Mouse (Mus musculus): ENCODE data around the gene Clca1.
"Not testable (repeated sequence)": the region's sequence is repeated elsewhere in the genome, so short reads cannot be mapped to it uniquely, and the experiment has no call there.

Gene Clca1

DNA sequence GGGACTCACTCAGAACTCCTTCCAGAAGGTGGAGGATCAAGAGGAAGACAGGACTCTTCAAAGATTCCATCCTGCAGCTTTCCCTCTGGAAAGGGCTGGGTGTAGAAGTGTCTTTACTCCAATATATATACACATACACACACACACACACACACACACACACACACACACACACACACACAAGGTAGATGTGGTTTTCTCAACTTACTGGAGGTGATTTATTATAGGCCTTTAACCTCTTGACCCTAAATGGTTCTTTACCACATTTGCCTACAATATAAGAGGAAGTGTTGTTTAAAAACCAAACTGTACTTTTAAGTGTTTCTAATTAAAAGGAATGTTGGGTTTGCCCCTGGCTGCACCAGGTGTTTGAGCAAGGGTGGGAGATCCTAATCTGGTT, at the start of gene Clca1:
Gene Clca1, minus strand, starts transcription at position 101 of the 400 bp plus-strand sequence.
- DNase-seq = no peak

DNA sequence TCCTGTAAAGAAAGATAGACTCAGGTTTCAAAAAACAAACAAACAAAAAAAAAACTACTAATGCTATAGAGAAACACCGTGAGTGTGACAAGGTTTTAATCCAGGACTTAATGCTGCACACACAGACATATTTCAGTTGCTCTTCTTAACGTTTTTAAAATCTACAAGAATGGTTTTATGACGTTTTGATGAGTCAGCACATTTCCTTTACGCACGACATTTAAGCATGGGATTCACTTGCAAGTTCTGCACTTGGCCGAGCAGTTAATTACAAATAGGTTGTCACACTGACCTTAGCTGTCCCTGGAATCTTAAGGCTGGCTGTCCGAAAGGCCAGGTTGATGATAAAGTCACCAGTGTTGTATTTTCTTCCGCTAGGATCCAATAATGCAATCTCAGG, 48.3 kb upstream of the Clca1 start:
- no peak for DNase-seq

DNA sequence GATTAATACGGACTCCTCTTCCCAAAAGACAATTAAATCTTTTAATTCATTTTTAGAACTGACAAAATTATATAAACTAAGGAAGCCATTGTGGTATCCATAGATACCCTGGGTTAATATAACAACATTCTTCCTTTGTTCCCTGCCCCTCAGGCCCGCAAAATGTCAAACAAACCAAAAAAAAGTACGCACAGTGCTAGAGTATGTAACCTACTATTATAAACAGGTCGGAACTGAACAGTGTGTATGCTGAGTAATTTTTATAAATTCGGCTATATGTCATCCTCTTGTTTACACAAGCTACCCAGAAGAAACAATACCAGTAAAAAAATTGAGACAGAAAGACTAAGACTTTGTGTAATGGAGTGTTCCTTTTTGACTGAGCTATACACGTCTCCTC, 45.8 kb upstream of the Clca1 start:
- no peak for DNase-seq

GRCm38 (mm10) chr3:145072339-145072738, 39.8 kb upstream of the Clca1 start:
- no peak for DNase-seq

- no peak for DNase-seq
Measured at GRCm38 (mm10) chr3:145068964-145069363, 36.4 kb upstream of the Clca1 start.

- DNase-seq = not testable (repeated sequence)
Measured at GRCm38 (mm10) chr3:145055138-145055537, 22.6 kb upstream of the Clca1 start.

GRCm38 (mm10) chr3:145049820-145050219, 17.2 kb upstream of the Clca1 start:
- DNase-seq = no peak

- no peak for DNase-seq
Measured at GRCm38 (mm10) chr3:145038813-145039212, 6.2 kb upstream of the Clca1 start.

DNA sequence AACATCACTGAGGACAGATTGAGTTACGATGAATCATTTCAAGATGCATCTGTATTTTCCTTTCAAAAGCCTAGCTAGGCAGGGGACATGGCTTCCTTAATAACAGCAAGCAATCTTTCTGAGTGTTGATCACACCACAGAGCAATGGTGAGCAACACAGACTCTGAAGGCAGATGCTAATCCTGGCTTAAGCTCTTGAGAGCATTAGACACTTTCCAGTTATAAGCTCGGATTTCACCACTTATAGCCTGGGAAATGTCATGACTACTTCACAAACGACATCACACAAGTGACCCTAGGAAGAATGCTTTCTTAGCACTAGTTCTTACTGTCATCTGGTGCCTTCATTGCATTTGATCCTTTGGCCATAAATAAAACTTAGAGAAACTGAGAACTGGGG, 4.5 kb downstream of the Clca1 start:
- no peak for DNase-seq

DNA sequence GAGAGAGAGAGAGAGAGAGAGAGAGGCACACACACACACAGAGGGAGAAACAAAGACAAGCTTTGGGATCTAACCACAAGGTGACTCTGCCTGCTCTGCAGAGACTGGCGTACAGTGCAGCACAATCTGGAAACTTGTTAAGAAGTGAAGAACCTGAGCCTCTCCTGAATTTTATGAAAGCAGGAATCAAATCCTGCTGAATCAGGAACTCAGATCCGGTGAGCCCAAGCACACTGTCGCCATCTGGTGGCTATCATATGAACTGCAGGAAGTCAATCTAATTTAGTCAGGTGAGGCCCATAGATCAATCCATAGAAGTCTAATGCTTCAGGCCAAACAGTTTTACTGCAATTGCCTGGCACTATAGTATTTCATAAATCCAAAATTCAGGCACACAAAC, 5.8 kb downstream of the Clca1 start:
- DNase-seq = no peak

DNA sequence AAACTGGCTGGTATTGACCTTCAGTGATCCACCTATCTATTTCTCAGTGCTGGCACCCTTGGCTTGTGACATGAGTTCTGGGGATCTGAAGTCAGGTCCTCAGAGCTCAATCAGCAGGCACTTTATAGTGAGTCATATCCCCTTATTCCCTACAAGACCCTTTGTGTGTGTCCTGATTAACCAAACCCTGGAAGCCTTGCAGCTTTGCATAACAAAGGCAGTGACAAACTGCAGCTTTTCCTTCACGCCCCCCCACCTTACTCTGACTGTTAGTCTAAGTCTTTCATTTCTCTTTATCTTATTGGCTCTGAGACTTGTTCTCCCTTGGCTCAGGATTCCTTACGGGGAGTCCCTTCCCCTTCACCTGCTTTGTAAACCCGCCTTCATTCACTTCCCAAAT, 14.8 kb downstream of the Clca1 start:
- no peak for DNase-seq

DNA sequence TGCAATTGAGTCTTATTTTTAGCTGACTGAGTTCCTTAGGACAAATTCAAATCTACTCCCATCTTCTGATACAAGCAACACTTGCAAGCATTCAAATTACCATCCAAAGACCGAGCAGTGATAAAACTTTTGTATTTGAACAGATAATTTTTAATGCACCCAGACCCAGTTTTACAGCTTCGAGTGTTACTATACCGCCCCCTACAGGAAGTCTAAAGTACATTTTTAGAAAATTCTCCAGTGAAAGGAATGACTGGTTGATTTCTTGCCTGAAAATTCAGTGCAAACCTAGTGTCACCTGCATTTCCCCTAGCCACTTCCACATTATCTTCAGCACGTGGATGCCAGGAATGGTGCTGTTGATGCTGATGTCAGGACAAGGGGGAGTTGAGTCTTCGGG, 28.2 kb downstream of the Clca1 start:
- no peak for DNase-seq

DNA sequence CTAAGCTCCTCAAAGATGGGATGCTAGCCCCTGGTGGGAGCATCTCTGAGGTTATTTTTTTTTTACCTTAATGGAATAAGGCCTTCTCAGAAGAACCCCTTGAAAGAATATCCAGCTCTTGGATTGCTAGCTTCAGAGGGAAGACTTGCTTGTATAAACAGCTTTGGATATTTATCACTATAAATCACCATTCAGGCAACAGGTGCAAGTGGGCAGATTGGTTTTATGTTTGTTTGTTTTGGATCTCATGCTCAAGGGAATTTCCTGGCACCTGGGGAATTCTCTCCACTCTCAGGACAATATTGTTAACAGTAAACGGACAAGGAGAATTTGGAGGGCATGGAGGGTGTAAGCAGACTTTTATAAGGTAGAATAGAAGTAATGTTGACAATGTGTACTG, 31.7 kb downstream of the Clca1 start:
- no peak for DNase-seq

GRCm38 (mm10) chr3:144993055-144993454, 39.5 kb downstream of the Clca1 start:
- no peak for DNase-seq

GRCm38 (mm10) chr3:144992618-144993017, 40.0 kb downstream of the Clca1 start:
- no peak for DNase-seq

DNA sequence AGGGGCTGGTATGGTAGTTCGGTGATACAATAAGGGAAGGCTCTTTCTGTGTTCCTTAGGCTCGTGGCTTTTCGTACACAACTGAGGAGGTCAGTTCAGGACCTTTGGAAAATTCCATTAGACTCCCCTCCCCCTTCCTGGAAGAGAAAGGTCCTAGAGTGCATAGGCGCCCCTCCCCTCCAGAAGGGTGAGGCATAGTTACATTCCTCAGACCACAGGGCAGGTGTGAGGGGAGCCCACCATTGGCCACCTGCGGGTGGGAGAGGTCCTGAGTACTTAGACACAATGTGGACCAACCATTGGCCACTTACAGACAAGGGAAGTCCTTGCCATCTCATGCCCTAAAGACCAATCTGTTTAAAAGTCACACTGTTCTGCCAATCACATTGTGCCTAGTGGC, 46.7 kb downstream of the Clca1 start:
- DNase-seq = no peak

DNA sequence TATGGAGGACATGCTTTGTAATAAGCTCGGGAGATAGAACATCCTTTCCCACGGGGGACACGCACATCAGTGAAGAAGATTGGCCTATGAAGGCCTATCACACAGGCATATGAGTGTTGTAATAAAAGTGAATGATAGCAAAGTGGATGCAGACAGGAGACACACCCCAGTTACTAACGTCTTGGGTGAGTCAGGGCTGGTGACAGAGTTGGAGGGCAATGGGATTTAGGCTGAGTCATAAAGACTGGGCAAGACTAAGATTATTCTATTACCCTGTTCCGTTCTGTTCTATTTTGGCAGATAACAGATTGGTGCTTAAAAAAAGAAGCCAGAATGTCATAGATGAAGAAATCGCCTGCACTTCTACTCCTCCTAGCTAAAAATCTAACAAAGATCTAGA, 52.0 kb downstream of the Clca1 start:
- no peak for DNase-seq

- DNase-seq = no peak
Measured at GRCm38 (mm10) chr3:144977631-144978030, 54.9 kb downstream of the Clca1 start.

DNA sequence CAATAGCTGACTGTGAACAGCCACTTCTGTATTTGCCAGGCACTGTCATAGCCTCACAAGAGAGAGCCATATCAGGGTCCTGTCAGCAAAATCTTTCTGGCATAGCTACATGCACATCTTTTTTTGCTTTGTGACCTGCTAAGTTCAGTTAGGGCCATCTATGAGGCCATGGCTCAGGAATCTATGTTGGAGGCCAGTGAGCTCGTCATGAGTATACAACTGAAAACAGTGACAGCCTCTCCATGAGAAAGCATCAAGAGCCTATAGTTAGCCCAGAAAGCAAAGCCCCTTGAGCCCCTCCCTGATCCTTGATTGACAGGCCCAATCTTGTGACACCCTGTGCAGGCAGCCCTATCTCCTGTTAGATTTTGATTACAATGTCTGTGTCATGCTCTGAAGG, 56.5 kb downstream of the Clca1 start:
- DNase-seq = no peak

DNA sequence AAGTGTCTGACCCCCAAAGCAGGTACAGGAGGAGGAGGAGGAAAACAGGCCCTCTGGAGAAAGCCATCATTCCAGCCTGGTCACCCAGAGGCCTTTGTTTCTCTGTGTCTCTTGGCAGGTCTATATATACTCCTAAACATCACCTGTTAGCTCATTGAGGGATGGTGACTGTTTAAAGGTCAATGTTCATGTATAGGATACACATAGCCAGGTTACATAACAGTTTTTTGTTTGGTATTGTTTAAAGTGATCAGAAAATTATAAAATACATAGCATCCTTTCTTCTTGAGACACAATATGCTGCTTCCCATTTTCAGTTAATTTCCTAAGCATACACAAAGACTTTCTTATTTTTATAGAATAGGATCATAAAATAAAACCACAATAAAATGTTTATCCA, 57.6 kb downstream of the Clca1 start, which contains the start of gene Clca4a:
Gene Clca4a, minus strand, starts transcription at position 101 of the 400 bp plus-strand sequence.
- DNase-seq = no peak

DNA sequence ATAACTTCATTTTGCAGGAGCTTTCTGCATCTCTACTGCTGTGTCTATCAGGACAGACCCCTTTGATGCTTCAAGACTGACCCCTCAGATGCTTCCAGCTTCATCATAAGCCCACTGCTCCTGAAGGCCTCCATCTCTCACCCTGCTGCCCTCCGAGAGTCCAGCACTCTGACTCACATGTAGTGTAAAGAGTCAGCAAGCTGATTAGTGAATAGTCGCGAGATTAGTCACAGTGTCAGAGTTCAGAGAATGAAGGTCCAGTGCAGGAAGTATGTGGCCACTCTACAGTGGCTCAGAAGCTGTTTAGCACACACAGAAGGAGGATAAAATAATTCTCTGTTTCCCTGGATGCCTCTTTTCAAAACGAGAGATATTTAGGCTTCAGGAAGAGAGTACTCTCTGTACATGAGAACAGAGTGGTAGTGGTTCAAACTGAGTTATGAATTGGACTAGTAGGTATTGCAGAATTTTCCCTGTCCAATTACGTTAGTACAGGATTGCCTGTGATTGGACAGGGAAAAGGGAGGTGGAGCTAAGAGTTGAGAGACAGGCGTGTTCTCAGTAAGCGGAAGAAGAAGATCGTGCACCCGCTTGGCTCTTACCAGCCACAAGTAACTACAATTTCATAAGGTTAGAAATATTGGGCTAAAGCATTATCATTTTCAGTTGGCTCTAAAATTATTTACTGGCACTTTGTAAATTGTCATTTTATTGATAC, 60.9 kb downstream of the Clca1 start:
- no peak for DNase-seq

DNA sequence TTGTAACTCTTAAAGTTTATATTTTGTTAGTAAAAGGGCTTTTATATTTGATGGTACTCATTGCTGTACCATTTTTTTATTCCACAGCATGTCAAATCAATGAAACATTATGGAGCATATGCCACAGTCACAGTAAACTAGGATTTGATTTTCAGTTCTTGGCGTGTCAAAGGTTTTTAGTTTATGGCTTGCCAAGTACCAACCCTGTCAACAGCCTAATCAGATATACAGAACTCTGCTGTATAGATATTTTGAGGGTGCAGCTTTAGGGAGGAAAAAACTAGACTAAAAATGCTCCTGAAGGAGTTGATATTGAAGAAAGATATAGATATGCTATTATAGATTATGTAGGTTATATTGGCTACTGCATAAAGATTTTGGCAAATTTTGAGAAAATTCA, 62.8 kb downstream of the Clca1 start:
- no peak for DNase-seq

- no peak for DNase-seq
Measured at GRCm38 (mm10) chr3:144966074-144966473, 66.5 kb downstream of the Clca1 start.
